7 mouse cellular contexts compared by ENCODE assay signal in the genomic region with DNA sequence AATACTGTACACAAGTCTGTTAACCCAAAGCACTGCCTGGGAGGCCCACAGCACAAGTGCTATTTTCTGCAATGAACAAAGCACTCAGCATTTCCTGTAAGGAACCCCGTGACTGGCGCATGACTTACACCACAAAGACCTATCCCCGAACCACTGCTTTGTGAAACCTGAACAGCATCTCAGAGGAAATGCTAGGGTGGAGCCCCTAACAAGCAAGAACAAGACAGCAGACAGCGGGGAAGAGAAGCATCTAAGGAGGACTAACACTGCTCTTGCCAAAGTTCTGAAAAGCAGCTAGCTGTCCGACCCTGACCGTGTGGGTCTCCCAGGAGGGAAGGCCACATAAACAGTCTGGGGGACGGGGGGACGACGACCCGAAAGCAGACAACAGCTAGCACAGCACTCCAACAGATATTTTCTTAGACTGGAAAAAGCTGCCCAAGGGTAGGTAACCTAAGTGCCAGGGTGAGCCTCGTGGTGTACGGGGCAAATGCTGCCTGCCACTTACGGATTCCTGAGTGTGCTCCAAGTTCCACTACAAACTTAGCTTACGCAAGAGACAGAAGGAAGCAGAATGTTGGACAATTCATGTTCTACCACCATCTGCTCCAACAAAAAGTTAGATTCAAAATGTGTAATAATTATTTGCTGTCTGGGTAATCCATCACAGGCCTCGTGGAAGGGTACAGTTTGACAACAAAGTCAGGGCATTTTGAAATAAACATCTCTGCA. TPM values are rescaled to one million over a fixed set of nuclear protein-coding genes. Genes with fewer than 3 reads are reported as not detected.
DNase-seq lines count a peak whose midpoint lies in the region; ATAC-seq and TF ChIP-seq lines count a peak whose summit lies in the region.

No protein-coding gene starts in this region.

- no peak overlapping the region for H3K4me3 ChIP-seq in intestine, postnatal 0 days (ENCODE audit: low read depth, low read length)

- no peak overlapping the region for H3K9ac ChIP-seq in intestine, postnatal 0 days (ENCODE audit: low read depth, low read length)

- H3K9me3 ChIP-seq in intestine, postnatal 0 days (ENCODE audit: control insufficient read depth) = no peaks in the 10 kb centered on the region

- no peak for TF ChIP-seq CTCF in intestine, postnatal 0 days (IDR thresholded peaks at IDR 0.05; ENCODE audit: low read depth)

- H3K27ac ChIP-seq in intestine, postnatal 0 days (ENCODE audit: low read depth, low read length) = peak overlapping the region; percentile 61

- WGBS in intestine, postnatal 0 days = 51% methylated on average over 15 of the region's 15 CpGs

- H3K4me2 ChIP-seq in intestine, postnatal 0 days (replicated peaks; ENCODE audit: low read depth) = no peak overlapping the region

- peaks cover 21% of the 10 kb centered on the region for H3K36me3 ChIP-seq in intestine, postnatal 0 days (ENCODE audit: control insufficient read depth, insufficient read depth)
- H3K36me3 ChIP-seq in splenic B cell, adult 2 months (ENCODE audit: control insufficient read depth, insufficient read depth, low read length, poor library complexity, severe bottlenecking) = no peaks in the 10 kb centered on the region; the same call in 1 of the 2 replicates

- no peaks in the 10 kb centered on the region for H3K27me3 ChIP-seq in intestine, postnatal 0 days (replicated peaks; ENCODE audit: control insufficient read depth, insufficient read depth, low read length)
- no peaks in the 10 kb centered on the region for H3K27me3 ChIP-seq in splenic B cell, adult 2 months (ENCODE audit: control insufficient read depth, insufficient read depth, low read length, poor library complexity, severe bottlenecking)

- ATAC-seq in CD4-positive, CD25-positive, alpha-beta regulatory T cell, adult 4 months = peak; percentile 98
- peak; percentile 71 for ATAC-seq in granulocyte monocyte progenitor cell, adult 5-6 weeks (replicated peaks; ENCODE audit: poor library complexity, severe bottlenecking)
- ATAC-seq in intestine, postnatal 0 days = no peak

- peaks cover 3% of the 10 kb centered on the region; the same call in 1 of the 2 replicates for H3K4me1 ChIP-seq in intestine, postnatal 0 days (replicated peaks; ENCODE audit: control insufficient read depth, insufficient read depth, low read length)

- DNase-seq in T-cell, adult 2 months (ENCODE audit: low spot score) = peak; percentile 96
- peak; percentile 82 to 85 for DNase-seq in lung, adult 18-20 months
- peak; percentile 97 for DNase-seq in splenic B cell, adult 2 months (ENCODE audit: low read depth, low spot score)
- DNase-seq in c-Kit-positive CD71-positive TER-119-positive erythroid progenitor cells, embryonic 14.5 days (ENCODE audit: low spot score) = no peak

RNA-seq across cellular contexts. Expression of a gene that starts 21.3 kb away (rescaled TPM):
- 10 to 100 TPM; 41.7 to 45.5 TPM for polyA plus RNA-seq in CD4-positive, CD25-positive, alpha-beta regulatory T cell, adult 4 months (2017; shearing (Covaris generic))
- 80.1 and 90.3 TPM in 2 replicates for total RNA-seq in granulocyte monocyte progenitor cell, adult 5-6 weeks (2014; fragmentation: Nextera tagmentation)
- 55.3 and 68.7 TPM in 2 replicates for total RNA-seq in granulocyte monocyte progenitor cell, adult 5-6 weeks (2017)
- 93.6 and 98.0 TPM in 2 replicates for polyA plus RNA-seq in intestine, postnatal 0 days (2015; fragmentation: Nextera tagmentation; extraction: Ambion mirVana)

RNA-seq across cellular contexts. Expression of a gene that starts 24.1 kb away (rescaled TPM):
- polyA plus RNA-seq in CD4-positive, CD25-positive, alpha-beta regulatory T cell, adult 4 months (2017; shearing (Covaris generic)) = 100 to 1,000 TPM; 113 to 198 TPM
- total RNA-seq in granulocyte monocyte progenitor cell, adult 5-6 weeks (2014; fragmentation: Nextera tagmentation) = 734 and 909 TPM in 2 replicates
- 363 and 370 TPM in 2 replicates for total RNA-seq in granulocyte monocyte progenitor cell, adult 5-6 weeks (2017)
- polyA plus RNA-seq in intestine, postnatal 0 days (2015; fragmentation: Nextera tagmentation; extraction: Ambion mirVana) = 149 and 151 TPM in 2 replicates
